In genomic region chr2:164180124-164180523, GRCm38 (mm10) we compare ENCODE assay signal across 10 mouse cellular contexts. TPM values are rescaled to one million over a fixed set of nuclear protein-coding genes. Genes with fewer than 3 reads are reported as not detected.
DNase-seq lines count a peak whose midpoint lies in the region; ATAC-seq lines count a peak whose summit lies in the region.
"Had no signal": no experiment of that assay in that cellular context is flagged by ENCODE, and none has a peak within 500 bp of the region (broad histone marks: within the 10 kb centered on the region; RNA-seq: fewer than 3 reads in every experiment).

No protein-coding gene starts in this region.

- no peaks in the 10 kb centered on the region for H3K36me3 ChIP-seq in forebrain, embryonic 11.5 days (ENCODE audit: control insufficient read depth, insufficient read depth, low read length)
- H3K36me3 ChIP-seq: neural tube, embryonic 12.5 days had no signal

- no peak for ATAC-seq in forebrain, embryonic 11.5 days (replicated peaks; ENCODE audit: low FRiP score)

- H3K4me2 ChIP-seq in forebrain, embryonic 11.5 days (ENCODE audit: low read depth, low read length, severe bottlenecking), result no peak overlapping the region
- H3K4me2 ChIP-seq: neural tube, embryonic 12.5 days had no signal

- H3K27ac ChIP-seq in forebrain, embryonic 11.5 days (ENCODE audit: low read depth, low read length), result no peak overlapping the region
- H3K27ac ChIP-seq: neural tube, embryonic 12.5 days had no signal

- H3K27me3 ChIP-seq in forebrain, embryonic 11.5 days (ENCODE audit: control insufficient read depth, insufficient read depth, low read length), result no peaks in the 10 kb centered on the region

- peak; percentile 48 for DNase-seq in gastrocnemius, postnatal 10 days
- DNase-seq in gastrocnemius, postnatal 25 days, result no peak
- DNase-seq in right cerebral cortex, postnatal 14 days, result peak; percentile 38
- DNase-seq in right cerebral cortex, postnatal 4 days, result no peak
- peak; percentile 8 for DNase-seq in c-Kit-positive CD71-positive TER-119-negative erythroid progenitor cells, embryonic 14.5 days (ENCODE audit: low read depth)
- DNase-seq in thymus, postnatal 0 days (ENCODE audit: low spot score), result peak; percentile 57
- DNase-seq in embryo, embryonic 9.5 days (ENCODE audit: extremely low spot score), result no peak
- DNase-seq in forebrain, embryonic 11.5 days (ENCODE audit: low spot score), result no peak

- H3K9me3 ChIP-seq in forebrain, embryonic 11.5 days (ENCODE audit: control insufficient read depth, low read length), result no peaks in the 10 kb centered on the region
- H3K9me3 ChIP-seq: neural tube, embryonic 12.5 days had no signal

- H3K9ac ChIP-seq in forebrain, embryonic 11.5 days (ENCODE audit: low read length), result no peak overlapping the region
- H3K9ac ChIP-seq: neural tube, embryonic 12.5 days had no signal

- no peak overlapping the region for H3K4me3 ChIP-seq in forebrain, embryonic 11.5 days (ENCODE audit: low read depth, low read length)
- H3K4me3 ChIP-seq: neural tube, embryonic 12.5 days had no signal

- WGBS in forebrain, embryonic 11.5 days, result 40% methylated on average over 3 of the region's 3 CpGs

- H3K4me1 ChIP-seq in forebrain, embryonic 11.5 days (replicated peaks; ENCODE audit: control insufficient read depth, insufficient read depth, low read length), result 0 out of 2 replicates have a peak, but pooled peaks cover 2% of the 10 kb centered on the region
- H3K4me1 ChIP-seq: neural tube, embryonic 12.5 days had no signal

RNA-seq across cellular contexts. Expression of gene Wfdc5, which starts 2.4 kb away (rescaled TPM):
- total RNA-seq in gastrocnemius, postnatal 10 days (2021), result under 1 TPM; 0.47 to 0.52 TPM
- not detected for total RNA-seq in gastrocnemius, postnatal 25 days (2021)
- polyA plus RNA-seq in thymus, postnatal 0 days (2015; fragmentation: Nextera tagmentation; extraction: Ambion mirVana), result 0.09 TPM in 1 of 2 replicates, not detected in the other
- polyA plus RNA-seq in forebrain, embryonic 11.5 days (2014; fragmentation: Nextera tagmentation; extraction: Ambion mirVana), result not detected in 2 replicates
- total RNA-seq: layer of hippocampus, postnatal 25 days had no signal
- polyA plus RNA-seq: neural tube, embryonic 12.5 days had no signal

RNA-seq across cellular contexts. Expression of gene Kcns1, which starts 9.2 kb away (rescaled TPM):
- total RNA-seq in gastrocnemius, postnatal 10 days (2021), result 1 to 10 TPM; 4.8 to 5.1 TPM
- 1 to 10 TPM in 1 of 2 experiments, under 1 TPM in 1; 0.90 to 1.4 TPM for total RNA-seq in gastrocnemius, postnatal 25 days (2021)
- polyA plus RNA-seq in thymus, postnatal 0 days (2015; fragmentation: Nextera tagmentation; extraction: Ambion mirVana), result not detected in 2 replicates
- polyA plus RNA-seq in forebrain, embryonic 11.5 days (2014; fragmentation: Nextera tagmentation; extraction: Ambion mirVana), result not detected in 2 replicates

RNA-seq across cellular contexts. Expression of gene Wfdc12, which starts 10.3 kb away (rescaled TPM):
- not detected for total RNA-seq in gastrocnemius, postnatal 10 days (2021)
- not detected for total RNA-seq in gastrocnemius, postnatal 25 days (2021)
- polyA plus RNA-seq in thymus, postnatal 0 days (2015; fragmentation: Nextera tagmentation; extraction: Ambion mirVana), result 2.0 and 2.3 TPM in 2 replicates
- not detected in 2 replicates for polyA plus RNA-seq in forebrain, embryonic 11.5 days (2014; fragmentation: Nextera tagmentation; extraction: Ambion mirVana)
- total RNA-seq: layer of hippocampus, postnatal 25 days had no signal
- polyA plus RNA-seq: neural tube, embryonic 12.5 days had no signal

RNA-seq across cellular contexts. Expression of gene Wfdc15a, which starts 19.8 kb away (rescaled TPM):
- total RNA-seq in gastrocnemius, postnatal 10 days (2021), result not detected
- total RNA-seq in gastrocnemius, postnatal 25 days (2021), result not detected
- polyA plus RNA-seq in thymus, postnatal 0 days (2015; fragmentation: Nextera tagmentation; extraction: Ambion mirVana), result not detected in 2 replicates
- not detected in 2 replicates for polyA plus RNA-seq in forebrain, embryonic 11.5 days (2014; fragmentation: Nextera tagmentation; extraction: Ambion mirVana)
- total RNA-seq: layer of hippocampus, postnatal 25 days had no signal
- polyA plus RNA-seq: neural tube, embryonic 12.5 days had no signal

RNA-seq across cellular contexts. Expression of gene Wfdc15b, which starts 41.3 kb away (rescaled TPM):
- total RNA-seq in gastrocnemius, postnatal 10 days (2021), result not detected
- total RNA-seq in gastrocnemius, postnatal 25 days (2021), result not detected
- polyA plus RNA-seq in thymus, postnatal 0 days (2015; fragmentation: Nextera tagmentation; extraction: Ambion mirVana), result 1.8 and 2.9 TPM in 2 replicates
- not detected in 2 replicates for polyA plus RNA-seq in forebrain, embryonic 11.5 days (2014; fragmentation: Nextera tagmentation; extraction: Ambion mirVana)
- total RNA-seq: layer of hippocampus, postnatal 25 days had no signal
- polyA plus RNA-seq: neural tube, embryonic 12.5 days had no signal

Comparison
In these comparisons a context has a peak if more than half of its experiments do, and no peak if none do; other contexts are left out.
1. DNase-seq: peak in gastrocnemius, postnatal 10 days (single experiment), right cerebral cortex, postnatal 14 days (single experiment), c-Kit-positive CD71-positive TER-119-negative erythroid progenitor cells, embryonic 14.5 days (single experiment) and thymus, postnatal 0 days (single experiment); none in gastrocnemius, postnatal 25 days (single experiment), right cerebral cortex, postnatal 4 days (single experiment), embryo, embryonic 9.5 days (single experiment) and forebrain, embryonic 11.5 days (single experiment).